Mouse (Mus musculus): ENCODE data around the gene Cd34.

GRCm38 (mm10) chr1:194980826-194981435 is 42.3 kb downstream of the Cd34 start:
- peak; percentile 61 for TF ChIP-seq EP300 (IDR thresholded peaks at IDR 0.05; ENCODE audit: low read depth)
- TF ChIP-seq CTCF (IDR thresholded peaks at IDR 0.05; ENCODE audit: low read depth) = no peak
